Mouse (Mus musculus): ENCODE measurements around the gene Yae1d1.

DNA sequence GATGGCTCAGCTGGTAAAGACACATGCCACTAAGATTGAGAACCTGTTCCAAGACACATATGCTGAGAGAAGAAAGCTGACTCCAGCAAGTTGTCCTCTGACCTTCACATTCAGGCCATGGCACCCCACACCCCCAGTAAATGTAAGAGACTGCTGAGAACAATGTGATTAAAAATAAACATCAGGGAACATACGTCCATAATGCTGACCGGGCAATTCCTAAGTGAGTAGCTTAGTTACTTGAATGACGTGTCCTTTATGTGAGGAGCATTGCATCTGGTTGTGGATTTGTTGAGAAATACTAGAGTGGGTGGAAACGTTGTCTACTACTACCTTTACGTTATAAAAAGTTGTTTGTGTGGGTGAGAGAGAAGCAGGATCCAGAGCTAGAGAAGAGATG is 10.5 kb downstream of the Yae1d1 start:
- TF ChIP-seq CTCF (IDR thresholded peaks at IDR 0.05; ENCODE audit: control insufficient read depth, insufficient read depth, low read length) (no peak), POLR2A (IDR thresholded peaks at IDR 0.05; ENCODE audit: borderline replicate concordance, control insufficient read depth, low read depth, low read length) (no peak)

Data from bone marrow, adult 2 months (tissue).